Mouse (Mus musculus) macrophage (primary cell): ENCODE measurements around the gene Olfr66. TPM values are rescaled to one million over a fixed set of nuclear protein-coding genes. Genes with fewer than 3 reads are reported as not detected.

ENCODE experiments used
- H3K27ac ChIP-seq: fragments of 350-480 bp; formaldehyde crosslinking; 2 replicates; pipeline ENCODE4 v1.9.0; 2021
- H3K36me3 ChIP-seq: fragments of 350-480 bp; formaldehyde crosslinking; 2 replicates; pipeline ENCODE4 v1.9.0; 2021; ENCODE audit errors: inconsistent target
- H3K4me3 ChIP-seq: fragments of 350-480 bp; formaldehyde crosslinking; 2 replicates; pipeline ENCODE4 v1.9.0; 2021; ENCODE audit errors: inconsistent target
- H3K79me2 ChIP-seq: fragments of 350-480 bp; formaldehyde crosslinking; 2 replicates; pipeline ENCODE4 v1.9.0; 2021; ENCODE audit errors: inconsistent target
- WGBS: methylation state at CpG from one replicate; pipeline ENCODE4 v1.1.7; 2026; ENCODE audit warnings: inconsistent platforms; ENCODE audit not compliant: missing documents; 5-methylcytosine and 5-hydroxymethylcytosine counted together
- polyA plus RNA-seq: library from polyadenylated mRNA; stranded (reverse); fragments of 250-400 nt; gene quantifications from 3 replicates; pipeline ENCODE4 v1.2.4, GENCODE M21; 2018; ENCODE audit warnings: inconsistent platforms

Gene Olfr66
- polyA plus RNA-seq, 1 experiment from 2014 or later, result not detected

GRCm38 (mm10) chr7:103854669-103855068 is 31.4 kb downstream of the Olfr66 start:
- no peak overlapping the region for H3K27ac ChIP-seq
- 87% methylated on average over 1 of the region's 1 CpGs for WGBS
- no peak overlapping the region for H3K4me3 ChIP-seq
- no peaks in the 10 kb centered on the region for H3K79me2 ChIP-seq
- no peaks in the 10 kb centered on the region for H3K36me3 ChIP-seq

- H3K79me2 ChIP-seq, result no peaks in the 10 kb centered on the region
- no peak within 1 kb of the TSS for H3K4me3 ChIP-seq
- 92% methylated on average over 2 of the region's 2 CpGs for WGBS
Observed at GRCm38 (mm10) chr7:103853090-103853489, 33.0 kb downstream of the Olfr66 start, which contains the start of gene Hbb-y. Hbb-y (minus strand) TSS chr7:103853216.

GRCm38 (mm10) chr7:103844525-103845325 is 41.3 kb downstream of the Olfr66 start:
- 64% methylated on average over 1 of the region's 2 CpGs for whole genome bisulfite sequencing
- Histone ChIP-seq H3K4me3 (no peak overlapping the region), H3K27ac (no peak overlapping the region), H3K36me3 (no peaks in the 10 kb centered on the region), H3K79me2 (no peaks in the 10 kb centered on the region)

More at GRCm38 (mm10) chr7:103853090-103853489, 33.0 kb downstream of the Olfr66 start, which contains the start of gene Hbb-y:
- H3K27ac ChIP-seq, result no peak within 1 kb of the TSS
- H3K36me3 ChIP-seq, result no peaks in the 10 kb centered on the region

GRCm38 (mm10) chr7:103843034-103843433 is 43.0 kb downstream of the Olfr66 start, which contains the start of gene Hbb-bh1:
Hbb-bh1 (minus strand) TSS chr7:103843164.
- Histone ChIP-seq H3K36me3 (no peaks in the 10 kb centered on the region), H3K79me2 (no peaks in the 10 kb centered on the region), H3K27ac (no peak within 1 kb of the TSS), H3K4me3 (no peak within 1 kb of the TSS)
- 96% methylated on average over 2 of the region's 2 CpGs for WGBS

- Histone ChIP-seq H3K36me3 (no peaks in the 10 kb centered on the region), H3K27ac (no peak within 1 kb of the TSS), H3K4me3 (no peak within 1 kb of the TSS), H3K79me2 (no peaks in the 10 kb centered on the region)
- WGBS, result 76% methylated on average over 3 of the region's 3 CpGs
Observed at GRCm38 (mm10) chr7:103840268-103840667, 45.8 kb downstream of the Olfr66 start, which contains the start of gene Hbb-bh2. Hbb-bh2 (minus strand) TSS chr7:103840520.

Other genes with a start within 250 kb of the Olfr66 start
- gene Olfr622, start 243.6 kb downstream of the Olfr66 start, polyA plus RNA-seq, result not detected in 3 replicates
- not detected in 3 replicates for gene Olfr623, start 222.6 kb downstream of the Olfr66 start, polyA plus RNA-seq
- 0.09 to 0.15 TPM (median 0.09 TPM) in 3 replicates for gene Olfr624, start 215.1 kb downstream of the Olfr66 start, polyA plus RNA-seq
- gene Olfr625-ps1, start 203.5 kb downstream of the Olfr66 start, polyA plus RNA-seq, result not detected in 3 replicates
- gene Olfr243, start 171.6 kb downstream of the Olfr66 start, polyA plus RNA-seq, result not detected in 3 replicates
- gene Olfr628, start 155.9 kb downstream of the Olfr66 start, polyA plus RNA-seq, result not detected in 3 replicates
- not detected in 3 replicates for gene Olfr629, start 141.3 kb downstream of the Olfr66 start, polyA plus RNA-seq
- gene Olfr630, start 128.9 kb downstream of the Olfr66 start, polyA plus RNA-seq, result not detected in 3 replicates
- not detected in 3 replicates for gene Olfr69, start 114.7 kb downstream of the Olfr66 start, polyA plus RNA-seq
- not detected in 3 replicates for gene Olfr68, start 106.6 kb downstream of the Olfr66 start, polyA plus RNA-seq
- gene Olfr67, start 94.4 kb downstream of the Olfr66 start, polyA plus RNA-seq, result not detected in 3 replicates
- not detected in 3 replicates for gene Hbb-bt, start 72.3 kb downstream of the Olfr66 start, polyA plus RNA-seq
- not detected in 3 replicates for gene Hbb-bs, start 58.2 kb downstream of the Olfr66 start, polyA plus RNA-seq
- not detected in 3 replicates for gene Hbb-bh2, start 45.7 kb downstream of the Olfr66 start, polyA plus RNA-seq
- not detected in 3 replicates for gene Hbb-bh1, start 43.1 kb downstream of the Olfr66 start, polyA plus RNA-seq
- not detected in 3 replicates for gene Hbb-y, start 33.0 kb downstream of the Olfr66 start, polyA plus RNA-seq
- not detected in 3 replicates for gene Olfr64, start 8.2 kb upstream of the Olfr66 start, polyA plus RNA-seq
- not detected in 3 replicates for gene Olfr65, start 17.2 kb upstream of the Olfr66 start, polyA plus RNA-seq
- gene Olfr631, start 42.6 kb upstream of the Olfr66 start, polyA plus RNA-seq, result not detected in 3 replicates
- gene Olfr632, start 48.1 kb upstream of the Olfr66 start, polyA plus RNA-seq, result not detected in 3 replicates
- not detected in 3 replicates for gene Olfr633, start 58.2 kb upstream of the Olfr66 start, polyA plus RNA-seq
- not detected in 3 replicates for gene Olfr635, start 84.9 kb upstream of the Olfr66 start, polyA plus RNA-seq
- not detected in 3 replicates for gene Olfr638, start 112.5 kb upstream of the Olfr66 start, polyA plus RNA-seq
- gene Olfr639, start 131.1 kb upstream of the Olfr66 start, polyA plus RNA-seq, result not detected in 3 replicates
- gene Olfr640, start 139.3 kb upstream of the Olfr66 start, polyA plus RNA-seq, result not detected in 3 replicates
- not detected in 3 replicates for gene Olfr641, start 149.2 kb upstream of the Olfr66 start, polyA plus RNA-seq
- not detected in 3 replicates for gene Olfr642, start 166.4 kb upstream of the Olfr66 start, polyA plus RNA-seq
- not detected in 3 replicates for gene 4930516K23Rik, start 175.2 kb upstream of the Olfr66 start, polyA plus RNA-seq
- gene Olfr644, start 185.6 kb upstream of the Olfr66 start, polyA plus RNA-seq, result not detected in 3 replicates
- not detected in 3 replicates for gene Olfr645, start 199.2 kb upstream of the Olfr66 start, polyA plus RNA-seq
- gene Olfr646, start 218.6 kb upstream of the Olfr66 start, polyA plus RNA-seq, result not detected in 3 replicates
- gene Ubqln5, start 243.6 kb upstream of the Olfr66 start, polyA plus RNA-seq, result not detected in 3 replicates